Mouse (Mus musculus) embryo, embryonic 11.5 days (tissue): Measurements from ENCODE around the gene Gm20388.

Experiments used
- DNase-seq: peaks from one replicate; pipeline ENCODE4 v3.0.0-alpha.2; 2012; ENCODE audit warnings: low read depth, low spot score

Gene Gm20388

DNA sequence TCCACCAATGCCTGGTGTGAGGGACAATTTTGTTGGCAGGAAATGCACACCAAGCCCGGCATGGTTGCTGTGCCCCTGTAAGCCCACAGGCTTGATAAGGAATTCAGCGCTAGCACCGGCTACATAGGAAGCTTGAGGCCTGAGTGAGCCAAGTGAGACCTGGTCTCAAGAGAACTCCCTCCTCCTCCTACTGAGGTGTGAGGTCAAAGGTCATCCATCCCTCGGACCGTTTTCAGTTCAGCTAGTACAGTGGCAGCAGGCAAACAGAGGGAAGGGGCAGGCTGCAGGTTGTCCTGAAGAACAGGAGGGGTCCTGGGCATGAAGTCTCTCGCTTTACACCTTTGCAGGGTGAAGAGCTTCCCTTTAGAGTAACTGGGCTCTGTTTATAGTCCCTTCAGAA is 720.2 kb downstream of the Gm20388 start:
- DNase-seq: no peak

DNA sequence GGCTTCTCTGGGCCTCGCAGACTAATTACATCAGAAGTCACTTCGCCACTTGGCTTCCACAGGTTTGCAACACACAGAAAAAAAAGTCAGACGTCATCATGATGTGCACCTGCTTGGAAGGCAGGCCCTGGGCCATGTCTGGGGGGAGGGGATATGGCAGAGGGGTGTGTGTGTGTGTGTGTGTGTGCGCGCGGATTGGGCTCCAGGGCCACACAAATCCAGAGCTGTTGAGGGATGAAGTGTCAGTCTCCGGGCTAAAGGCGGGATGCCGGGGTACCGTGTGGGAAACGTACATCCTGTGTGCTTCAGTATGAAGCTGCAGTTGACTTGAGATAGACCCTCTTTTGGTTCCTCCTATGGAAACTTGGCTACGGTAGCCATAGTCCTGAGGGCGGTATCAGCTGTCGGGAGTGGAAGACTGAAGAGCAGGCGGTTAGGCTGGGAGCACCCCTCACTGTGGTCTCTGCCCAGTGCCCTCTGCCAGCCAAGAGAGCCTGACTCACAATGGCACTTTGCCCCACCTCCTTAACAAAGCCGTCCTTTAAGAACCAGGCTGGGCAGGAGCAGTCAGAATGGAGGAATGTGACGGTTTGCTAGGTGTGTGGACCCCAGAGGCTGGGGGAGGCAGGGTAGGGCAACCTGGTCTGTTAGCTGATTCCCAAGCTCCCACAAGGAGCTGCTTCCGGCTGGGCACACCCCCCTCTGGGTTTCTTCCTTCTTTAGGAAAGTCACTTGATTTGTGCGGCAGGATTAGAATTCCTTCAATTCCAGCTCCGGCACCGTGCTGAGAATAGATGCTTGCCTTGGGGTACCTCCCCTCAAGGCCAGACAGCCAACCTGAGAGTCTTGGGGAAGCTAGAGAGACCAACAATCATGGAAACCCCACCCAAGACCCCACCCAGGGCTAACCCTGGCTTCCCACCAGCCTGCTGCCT is 721.1 kb downstream of the Gm20388 start:
- DNase-seq: no peak

GRCm38 (mm10) chr8:120632969-120633664 is 722.5 kb downstream of the Gm20388 start:
- DNase-seq: no peak

DNA sequence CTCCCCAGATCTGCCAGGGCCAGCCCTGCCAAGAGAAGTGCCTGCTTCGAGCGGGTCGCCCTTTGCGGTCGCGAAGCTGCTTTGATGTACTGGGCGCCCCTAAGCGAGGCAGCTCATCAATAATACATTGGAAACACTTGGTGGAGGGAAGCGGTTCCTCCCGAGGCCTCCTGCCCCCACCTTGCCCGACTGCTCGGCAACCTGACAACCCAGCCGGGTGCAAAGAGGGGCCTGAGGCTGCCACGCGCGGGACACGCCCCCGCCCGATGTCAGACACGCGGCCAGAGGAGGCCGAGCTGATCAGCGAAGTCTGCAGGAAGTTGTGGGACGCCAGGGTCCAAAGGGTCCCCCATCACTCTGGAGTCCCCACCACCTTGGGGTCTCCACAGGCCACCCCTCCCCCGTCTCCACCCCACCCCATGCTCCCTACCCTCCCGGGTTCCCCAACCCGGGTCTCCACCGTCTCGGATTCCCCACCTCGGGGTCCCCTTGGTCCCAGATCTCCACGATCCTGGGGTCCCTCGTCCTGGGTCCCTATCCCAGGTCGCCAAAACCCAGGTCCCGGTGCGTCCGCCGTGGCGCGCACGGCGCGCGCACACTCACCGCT is 723.1 kb downstream of the Gm20388 start:
- DNase-seq: no peak

- DNase-seq: no peak
These were observed 723.7 kb downstream of the Gm20388 start for GRCm38 (mm10) chr8:120634329-120634839.

GRCm38 (mm10) chr8:120641245-120641644 is 730.6 kb downstream of the Gm20388 start:
- no peak for DNase-seq

DNA sequence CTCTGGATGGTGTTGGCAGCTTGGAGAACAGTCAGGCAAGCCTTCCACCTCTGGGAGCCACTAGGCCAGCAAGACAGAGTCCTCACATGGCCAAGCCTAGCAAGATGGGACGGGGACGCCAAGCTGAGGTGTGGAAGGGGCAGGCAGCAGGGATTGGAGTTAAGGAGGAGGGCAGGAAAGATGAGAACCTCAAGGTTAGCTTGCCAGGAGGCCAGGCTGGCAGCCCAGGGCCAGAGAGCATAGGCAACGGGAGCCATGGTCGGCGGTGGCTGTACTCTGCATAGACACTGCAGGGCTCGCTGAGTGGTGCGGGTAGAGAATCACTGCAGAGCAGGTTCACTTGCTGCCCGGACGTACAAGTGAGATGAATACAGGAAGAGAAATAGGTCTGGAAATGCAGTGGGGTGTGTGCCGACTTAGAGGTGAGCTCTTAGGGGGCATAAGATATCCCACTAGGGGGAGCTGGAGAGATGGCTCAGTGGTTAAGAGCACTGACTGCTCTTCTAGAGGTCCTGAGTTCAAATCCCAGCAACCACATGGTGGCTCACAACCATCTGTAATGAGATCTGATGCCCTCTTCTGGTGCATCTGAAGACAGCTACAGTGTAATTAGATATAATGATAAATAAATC is 731.5 kb downstream of the Gm20388 start:
- DNase-seq: no peak

DNA sequence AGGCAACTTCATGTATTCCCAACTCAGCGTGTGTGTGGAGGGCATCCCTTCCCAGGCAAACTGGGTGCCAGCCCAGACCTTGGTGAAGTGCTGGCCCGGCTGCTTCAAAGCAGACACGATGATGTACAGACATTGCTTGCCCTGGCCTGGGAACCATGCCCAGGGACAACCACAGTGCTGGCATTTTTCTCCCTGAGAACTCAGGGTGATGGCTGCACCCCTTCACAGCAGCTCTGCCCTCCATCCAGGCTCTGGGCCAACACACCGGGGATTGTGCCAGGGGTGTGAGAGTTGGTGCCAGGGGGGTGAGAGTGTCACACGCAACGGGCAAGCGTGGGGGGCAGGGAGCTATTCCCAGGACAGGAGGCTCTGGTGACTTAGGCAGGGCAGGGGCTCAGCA is 734.0 kb downstream of the Gm20388 start:
- no peak for DNase-seq

DNA sequence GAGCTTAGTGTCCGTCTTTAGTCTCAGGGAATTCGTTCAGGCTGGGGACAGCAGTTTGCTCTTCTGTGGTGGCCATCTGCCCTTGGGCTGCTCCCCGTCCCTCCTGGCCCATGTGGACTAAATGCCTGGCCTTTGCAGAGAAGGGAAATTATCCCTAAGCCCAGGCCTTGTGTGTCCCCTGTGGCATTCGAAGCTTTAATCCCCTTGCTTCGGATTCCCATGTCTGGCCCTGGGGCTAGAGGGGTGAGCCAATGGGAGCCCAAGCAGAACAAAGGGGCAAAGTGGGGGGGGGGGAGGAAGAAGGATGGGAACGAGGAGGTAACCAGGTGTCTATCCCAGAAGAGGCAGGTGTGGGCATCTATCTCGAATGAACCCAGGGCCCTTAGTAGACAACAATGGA is 736.9 kb downstream of the Gm20388 start, which contains the start of gene 1190005I06Rik:
1190005I06Rik (minus strand) TSS at position 101 of the 400 bp plus-strand sequence.
- no peak for DNase-seq

GRCm38 (mm10) chr8:120656322-120657052 is 745.8 kb downstream of the Gm20388 start:
- DNase-seq: no peak

GRCm38 (mm10) chr8:120657415-120657814 is 746.8 kb downstream of the Gm20388 start:
- DNase-seq: no peak

GRCm38 (mm10) chr8:120664566-120664965 is 753.9 kb downstream of the Gm20388 start:
- no peak for DNase-seq

- no peak for DNase-seq
These were observed 755.2 kb downstream of the Gm20388 start for GRCm38 (mm10) chr8:120665726-120666455.

DNA sequence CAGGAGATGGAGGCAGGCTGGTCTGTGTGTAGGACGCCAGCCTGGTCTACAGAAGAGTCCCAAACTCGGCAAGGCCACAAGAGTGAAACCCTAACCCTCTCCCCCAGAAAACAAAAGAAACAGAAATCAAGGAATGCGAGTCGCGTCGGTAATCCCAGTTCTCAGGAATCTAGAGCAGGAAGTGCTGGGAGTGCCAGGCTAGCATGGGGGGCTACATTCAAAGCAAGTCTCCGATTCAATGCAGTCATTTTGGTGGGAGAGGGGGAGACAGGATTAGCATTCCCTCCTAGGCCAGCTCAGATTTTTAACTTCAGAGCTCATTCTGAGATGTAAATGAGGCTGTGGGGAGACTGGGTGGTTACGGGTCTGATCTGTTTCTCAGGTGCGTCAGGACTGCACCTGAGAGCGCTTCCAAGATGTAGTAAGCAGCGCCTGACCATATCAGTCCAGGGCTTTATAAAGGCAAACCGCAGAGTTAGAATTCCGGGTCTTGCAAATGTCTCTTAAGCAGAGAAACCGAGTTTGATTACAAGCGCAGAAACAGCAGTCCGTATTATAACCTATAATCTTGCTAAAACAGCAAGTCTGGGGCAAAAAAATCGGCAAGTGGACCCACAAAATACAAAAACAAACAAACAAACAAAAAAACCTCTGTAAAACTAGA is 756.3 kb downstream of the Gm20388 start:
- DNase-seq: no peak

GRCm38 (mm10) chr8:120667561-120668373 is 757.1 kb downstream of the Gm20388 start, which contains the start of the genes Gm27021 and Cox4i1:
Gm27021 (minus strand) TSS chr8:120668079.
Cox4i1 (plus strand) TSS chr8:120668222.
- peak; percentile 86 for DNase-seq

DNA sequence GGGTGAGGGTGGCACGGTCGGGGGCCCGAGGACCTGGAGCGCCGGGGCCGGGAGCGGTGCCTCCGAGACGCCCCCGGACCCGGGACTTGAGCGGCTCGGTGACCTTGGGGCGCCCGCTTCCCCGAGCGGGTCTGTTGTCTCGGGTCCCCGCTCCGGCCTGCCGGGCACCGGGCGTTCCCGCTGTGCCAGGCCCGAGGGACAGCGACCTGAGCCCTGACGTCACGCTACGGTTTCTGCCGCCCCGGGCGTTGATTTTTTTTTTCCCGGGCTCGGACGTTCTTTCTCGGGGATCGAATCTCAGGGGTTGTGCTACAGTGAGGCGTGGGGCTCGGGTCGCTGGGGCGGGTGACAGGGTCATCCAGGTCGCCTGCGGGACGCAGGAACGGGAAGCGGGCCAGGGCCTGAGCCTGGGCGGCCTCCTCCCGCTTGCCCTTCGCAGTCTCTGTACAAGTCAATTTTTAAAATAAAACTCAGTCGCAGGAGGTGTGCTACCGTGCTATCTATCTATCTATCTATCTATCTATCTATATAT is 757.8 kb downstream of the Gm20388 start, which contains the start of gene Emc8:
Emc8 (minus strand) TSS at position 200 of the 532 bp plus-strand sequence.
- DNase-seq: no peak

- DNase-seq: no peak
These were observed 761.1 kb downstream of the Gm20388 start for GRCm38 (mm10) chr8:120671775-120672174.

GRCm38 (mm10) chr8:120672626-120673229 is 762.1 kb downstream of the Gm20388 start:
- DNase-seq: no peak
